ENCODE assay signal across 22 mouse cellular contexts in genomic region chr7:141094487-141095205, GRCm38 (mm10). TPM values are rescaled to one million over a fixed set of nuclear protein-coding genes. Genes with fewer than 3 reads are reported as not detected.
DNase-seq lines count a peak whose midpoint lies in the region; ATAC-seq lines count a peak whose summit lies in the region.
"Had no signal": no experiment of that assay in that cellular context is flagged by ENCODE, and none has a peak within 500 bp of the region (broad histone marks: within the 10 kb centered on the region; RNA-seq: fewer than 3 reads in every experiment).

No protein-coding gene starts in this region.

- H3K9ac ChIP-seq in hindbrain, embryonic 11.5 days (ENCODE audit: low read depth, low read length) = no peak overlapping the region
- 0 out of 2 replicates have a peak overlapping the region, but pooled peaks have one; percentile 8 for H3K9ac ChIP-seq in liver, embryonic 15.5 days
- H3K9ac ChIP-seq: embryonic facial prominence, embryonic 12.5 days; heart, embryonic 12.5 days; lung, embryonic 14.5 days; neural tube, embryonic 12.5 days; stomach, embryonic 15.5 days had no signal

- no peaks in the 10 kb centered on the region for H3K9me3 ChIP-seq in hindbrain, embryonic 10.5 days
- no peaks in the 10 kb centered on the region for H3K9me3 ChIP-seq in hindbrain, embryonic 11.5 days (ENCODE audit: control insufficient read depth, low read length)
- H3K9me3 ChIP-seq in liver, embryonic 15.5 days (replicated peaks) = no peaks in the 10 kb centered on the region
- H3K9me3 ChIP-seq: embryonic facial prominence, embryonic 12.5 days; forebrain, embryonic 10.5 days; heart, embryonic 12.5 days; neural tube, embryonic 12.5 days; stomach, embryonic 15.5 days had no signal

- no peaks in the 10 kb centered on the region for H3K36me3 ChIP-seq in hindbrain, embryonic 10.5 days
- H3K36me3 ChIP-seq in hindbrain, embryonic 11.5 days (ENCODE audit: control insufficient read depth, insufficient read depth, low read length) = no peaks in the 10 kb centered on the region
- H3K36me3 ChIP-seq in liver, embryonic 15.5 days (replicated peaks) = no peaks in the 10 kb centered on the region; the same call in 1 of the 2 replicates
- H3K36me3 ChIP-seq: embryonic facial prominence, embryonic 12.5 days; forebrain, embryonic 10.5 days; heart, embryonic 12.5 days; neural tube, embryonic 12.5 days; stomach, embryonic 15.5 days had no signal

- peaks cover 76% of the 10 kb centered on the region for H3K27me3 ChIP-seq in hindbrain, embryonic 10.5 days (ENCODE audit: insufficient read depth, poor library complexity, severe bottlenecking)
- H3K27me3 ChIP-seq in hindbrain, embryonic 11.5 days (ENCODE audit: control insufficient read depth, insufficient read depth, low read length) = peaks cover 15% of the 10 kb centered on the region
- peaks cover 26% of the 10 kb centered on the region for H3K27me3 ChIP-seq in liver, embryonic 15.5 days

- ATAC-seq in hindbrain, embryonic 11.5 days (ENCODE audit: low FRiP score) = no peak
- ATAC-seq in liver, embryonic 15.5 days (ENCODE audit: insufficient read depth) = peak; percentile 43
- ATAC-seq: midbrain, embryonic 16.5 days had no signal

- H3K4me2 ChIP-seq in hindbrain, embryonic 11.5 days (replicated peaks; ENCODE audit: low read depth, low read length) = no peak overlapping the region
- H3K4me2 ChIP-seq in liver, embryonic 15.5 days = peak overlapping the region; percentile 51
- H3K4me2 ChIP-seq: embryonic facial prominence, embryonic 12.5 days; heart, embryonic 12.5 days; lung, embryonic 14.5 days; neural tube, embryonic 12.5 days; stomach, embryonic 15.5 days had no signal

- no peak overlapping the region for H3K4me3 ChIP-seq in hindbrain, embryonic 10.5 days
- H3K4me3 ChIP-seq in hindbrain, embryonic 11.5 days (ENCODE audit: low read depth, low read length) = no peak overlapping the region
- H3K4me3 ChIP-seq in liver, embryonic 15.5 days (replicated peaks) = peak overlapping the region; percentile 24
- H3K4me3 ChIP-seq: embryonic facial prominence, embryonic 12.5 days; forebrain, embryonic 10.5 days; heart, embryonic 12.5 days; neural tube, embryonic 12.5 days; stomach, embryonic 15.5 days had no signal

- no peak for DNase-seq in hindbrain, embryonic 10.5 days (ENCODE audit: low spot score)
- DNase-seq in hindbrain, embryonic 11.5 days (ENCODE audit: low spot score) = no peak
- DNase-seq in kidney, adult 8-10 months = peak; percentile 87 to 91
- peak; percentile 81 to 92 for DNase-seq in kidney, postnatal 36 days
- DNase-seq in gastrocnemius, postnatal 10 days = no peak
- no peak for DNase-seq in spleen, postnatal 36 days (ENCODE audit: low spot score in 2 of 2)
- DNase-seq in natural killer cell, adult 2 months (ENCODE audit: low spot score in 2 of 2) = no peak
- DNase-seq: adrenal gland, adult 2 months; cerebellum, adult 11 months; gastrocnemius, postnatal 36 days; heart, postnatal 36 days; lung, embryonic 14.5 days; thymus, postnatal 25 days had no signal

- 62% methylated on average over 15 of the region's 15 CpGs for WGBS in hindbrain, embryonic 10.5 days
- 56% methylated on average over 15 of the region's 15 CpGs for WGBS in hindbrain, embryonic 11.5 days
- 56% methylated on average over 15 of the region's 15 CpGs for WGBS in liver, embryonic 15.5 days (ENCODE audit: insufficient replicate concordance)

- peak overlapping the region; percentile 54 for H3K27ac ChIP-seq in hindbrain, embryonic 10.5 days
- H3K27ac ChIP-seq in hindbrain, embryonic 11.5 days (ENCODE audit: low read depth, low read length) = no peak overlapping the region
- H3K27ac ChIP-seq in liver, embryonic 15.5 days (replicated peaks) = peak overlapping the region; percentile 86
- H3K27ac ChIP-seq: embryonic facial prominence, embryonic 12.5 days; forebrain, embryonic 10.5 days; neural tube, embryonic 12.5 days; stomach, embryonic 15.5 days had no signal

- H3K4me1 ChIP-seq in hindbrain, embryonic 10.5 days (replicated peaks) = peaks cover 50% of the 10 kb centered on the region
- H3K4me1 ChIP-seq in hindbrain, embryonic 11.5 days (replicated peaks; ENCODE audit: control insufficient read depth, insufficient read depth, low read length) = peaks cover 2% of the 10 kb centered on the region
- H3K4me1 ChIP-seq in liver, embryonic 15.5 days (replicated peaks) = peaks cover 61% of the 10 kb centered on the region
- H3K4me1 ChIP-seq: embryonic facial prominence, embryonic 12.5 days had no signal

RNA-seq across cellular contexts. Expression of gene Sigirr, which starts 5.7 kb away (rescaled TPM):
- 1.9 and 2.7 TPM in 2 replicates for polyA plus RNA-seq in hindbrain, embryonic 10.5 days (2016; fragmentation: Nextera tagmentation; extraction: Ambion mirVana)
- polyA plus RNA-seq in hindbrain, embryonic 11.5 days (2014; fragmentation: Nextera tagmentation; extraction: Ambion mirVana) = 1.0 and 2.1 TPM in 2 replicates
- 22.1 and 28.1 TPM in 2 replicates for polyA plus RNA-seq in liver, embryonic 15.5 days (2015; fragmentation: Nextera tagmentation; extraction: Ambion mirVana)
- 1 to 10 TPM; 2.4 to 2.6 TPM for total RNA-seq in gastrocnemius, postnatal 10 days (2021)

RNA-seq across cellular contexts. Expression of gene Pkp3, which starts 16.6 kb away (rescaled TPM):
- 5.1 and 5.2 TPM in 2 replicates for polyA plus RNA-seq in hindbrain, embryonic 10.5 days (2016; fragmentation: Nextera tagmentation; extraction: Ambion mirVana)
- 2.0 and 2.6 TPM in 2 replicates for polyA plus RNA-seq in hindbrain, embryonic 11.5 days (2014; fragmentation: Nextera tagmentation; extraction: Ambion mirVana)
- 0.54 and 0.84 TPM in 2 replicates for polyA plus RNA-seq in liver, embryonic 15.5 days (2015; fragmentation: Nextera tagmentation; extraction: Ambion mirVana)
- not detected for total RNA-seq in gastrocnemius, postnatal 10 days (2021)
- total RNA-seq: heart, postnatal 36 days; layer of hippocampus, postnatal 25 days had no signal

RNA-seq across cellular contexts. Expression of gene Ano9, which starts 23.0 kb away (rescaled TPM):
- 0.20 and 1.6 TPM in 2 replicates for polyA plus RNA-seq in hindbrain, embryonic 10.5 days (2016; fragmentation: Nextera tagmentation; extraction: Ambion mirVana)
- 0.48 and 0.70 TPM in 2 replicates for polyA plus RNA-seq in hindbrain, embryonic 11.5 days (2014; fragmentation: Nextera tagmentation; extraction: Ambion mirVana)
- 0.99 and 1.5 TPM in 2 replicates for polyA plus RNA-seq in liver, embryonic 15.5 days (2015; fragmentation: Nextera tagmentation; extraction: Ambion mirVana)
- not detected for total RNA-seq in gastrocnemius, postnatal 10 days (2021)
- total RNA-seq: gastrocnemius, postnatal 36 days; layer of hippocampus, postnatal 25 days; left cerebral cortex, postnatal 25 days had no signal
- polyA plus RNA-seq: neural tube, embryonic 12.5 days had no signal

RNA-seq across cellular contexts. Expression of gene Ptdss2, which starts 27.5 kb away (rescaled TPM):
- polyA plus RNA-seq in hindbrain, embryonic 10.5 days (2016; fragmentation: Nextera tagmentation; extraction: Ambion mirVana) = 80.1 and 80.2 TPM in 2 replicates
- 65.2 and 73.5 TPM in 2 replicates for polyA plus RNA-seq in hindbrain, embryonic 11.5 days (2014; fragmentation: Nextera tagmentation; extraction: Ambion mirVana)
- 138 and 140 TPM in 2 replicates for polyA plus RNA-seq in liver, embryonic 15.5 days (2015; fragmentation: Nextera tagmentation; extraction: Ambion mirVana)
- total RNA-seq in gastrocnemius, postnatal 10 days (2021) = 10 to 100 TPM; 16.8 to 18.0 TPM

RNA-seq across cellular contexts. Expression of gene B4galnt4, which starts 33.7 kb away (rescaled TPM):
- 26.4 and 35.1 TPM in 2 replicates for polyA plus RNA-seq in hindbrain, embryonic 10.5 days (2016; fragmentation: Nextera tagmentation; extraction: Ambion mirVana)
- 15.1 and 18.1 TPM in 2 replicates for polyA plus RNA-seq in hindbrain, embryonic 11.5 days (2014; fragmentation: Nextera tagmentation; extraction: Ambion mirVana)
- polyA plus RNA-seq in liver, embryonic 15.5 days (2015; fragmentation: Nextera tagmentation; extraction: Ambion mirVana) = 0.45 and 0.46 TPM in 2 replicates
- total RNA-seq in gastrocnemius, postnatal 10 days (2021) = under 1 TPM; 0.11 to 0.38 TPM
- total RNA-seq: heart, postnatal 36 days had no signal

Comparison
In these comparisons a context has a peak if more than half of its experiments do, and no peak if none do; other contexts are left out.
1. DNase-seq: peak in kidney, adult 8-10 months (2 of 2) and kidney, postnatal 36 days (2 of 2); none in hindbrain, embryonic 10.5 days (single experiment), hindbrain, embryonic 11.5 days (single experiment), gastrocnemius, postnatal 10 days (single experiment), spleen, postnatal 36 days (0 of 2) and natural killer cell, adult 2 months (0 of 2).